Mouse (Mus musculus) heart, embryonic 10.5 days (tissue): Measurements from ENCODE around the gene Gfpt2. TPM values are rescaled to one million over a fixed set of nuclear protein-coding genes. Genes with fewer than 3 reads are reported as not detected.

Experiments used
- DNase-seq: peaks from one replicate; pipeline ENCODE4 v3.0.0-alpha.2; 2017; ENCODE audit warnings: low spot score
- H3K27ac ChIP-seq: fragments of 300-500 bp; sonication (generic); 2 replicates; pipeline ENCODE4 v1.5.1; 2016; ENCODE audit warnings: mild to moderate bottlenecking
- H3K27me3 ChIP-seq: fragments of 300-500 bp; sonication (generic); 2 replicates; pipeline ENCODE4 v1.6.1; 2016; ENCODE audit warnings: mild to moderate bottlenecking; ENCODE audit not compliant: poor library complexity, insufficient read depth, severe bottlenecking
- H3K36me3 ChIP-seq: fragments of 300-500 bp; sonication (generic); 2 replicates; pipeline ENCODE4 v1.6.1; 2016; ENCODE audit warnings: mild to moderate bottlenecking, moderate library complexity
- H3K4me1 ChIP-seq: fragments of 300-500 bp; sonication (generic); 2 replicates; pipeline ENCODE4 v1.6.1; 2016; ENCODE audit warnings: mild to moderate bottlenecking
- H3K4me3 ChIP-seq: fragments of 300-500 bp; sonication (generic); 2 replicates; pipeline ENCODE4 v1.5.1; 2016; ENCODE audit warnings: mild to moderate bottlenecking, moderate library complexity
- H3K9me3 ChIP-seq: fragments of 300-500 bp; sonication (generic); 2 replicates; pipeline ENCODE4 v1.6.1; 2016; ENCODE audit warnings: mild to moderate bottlenecking, moderate library complexity
- WGBS: fragments of 180-500 bp; shearing (Covaris S2); methylation state at CpG from one replicate; pipeline ENCODE4 v1.1.7; 2016; 5-methylcytosine and 5-hydroxymethylcytosine counted together
- polyA plus RNA-seq: library from polyadenylated mRNA; unstranded; fragments of >200 nt; fragmentation: Nextera tagmentation; extraction: Ambion mirVana; gene quantifications from 2 replicates; pipeline ENCODE4 v1.2.1, GENCODE M21; 2016

Gene Gfpt2
- polyA plus RNA-seq = 21.3 and 24.5 TPM in 2 replicates

DNA sequence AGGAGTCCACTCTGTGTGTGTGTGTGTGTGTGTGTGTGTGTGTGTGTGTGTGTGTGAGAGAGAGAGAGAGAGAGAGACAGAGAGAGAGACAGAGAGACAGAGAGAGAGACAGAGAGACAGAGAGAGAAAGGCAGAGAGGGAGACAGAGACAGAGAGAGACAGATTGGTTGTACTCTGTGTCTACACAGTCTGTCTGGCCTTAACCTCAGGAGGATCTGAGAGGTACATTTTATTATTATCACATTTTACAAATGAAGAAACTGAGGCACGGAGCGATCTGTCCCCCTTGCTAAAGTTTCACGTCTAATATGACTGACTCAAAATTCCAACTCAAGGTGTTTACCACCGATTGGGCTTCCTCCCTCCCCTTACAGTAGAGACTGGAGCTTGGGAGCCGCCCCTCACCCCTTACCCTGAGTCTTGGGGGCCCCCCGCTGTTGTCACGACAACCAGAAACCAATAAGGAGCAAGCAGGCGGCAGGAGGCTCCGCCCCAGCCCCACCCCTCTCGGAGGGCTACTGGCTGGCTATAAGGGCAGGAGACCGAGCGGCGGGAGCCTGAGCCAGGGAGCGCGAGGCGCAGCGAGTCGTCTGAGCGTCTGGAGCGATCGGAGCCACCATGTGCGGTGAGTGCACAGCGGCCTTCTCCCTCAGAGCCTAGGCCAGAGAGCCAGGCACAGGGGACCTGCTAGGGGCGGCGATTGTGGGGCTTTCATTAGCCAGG, at the start of gene Gfpt2:
Gene Gfpt2, plus strand, starts transcription at position 560 of the 723 bp plus-strand sequence.
- WGBS = under 1% methylated on average over 25 of the region's 25 CpGs
- Histone ChIP-seq H3K27ac (peak within 1 kb of the TSS; percentile 87), H3K9me3 (no peaks in the 10 kb centered on the region), H3K36me3 (no peaks in the 10 kb centered on the region; the same call in 1 of the 2 replicates), H3K27me3 (peaks cover 5% of the 10 kb centered on the region; the same call in 1 of the 2 replicates), H3K4me1 (peaks cover 31% of the 10 kb centered on the region), H3K4me3 (peak within 1 kb of the TSS; percentile 78)
- DNase-seq = peak; percentile 97

- Histone ChIP-seq H3K36me3 (no peaks in the 10 kb centered on the region), H3K4me3 (no peak overlapping the region), H3K4me1 (no peaks in the 10 kb centered on the region), H3K9me3 (0 out of 2 replicates have a peak, but pooled peaks cover 5% of the 10 kb centered on the region), H3K27me3 (peaks cover 5% of the 10 kb centered on the region; the same call in 1 of the 2 replicates), H3K27ac (no peak overlapping the region)
- no peak for DNase-seq
Observed at GRCm38 (mm10) chr11:49744981-49745380, 49.0 kb upstream of the Gfpt2 start.

- 76% methylated on average over 3 of the region's 3 CpGs for WGBS
- H3K36me3 ChIP-seq = no peaks in the 10 kb centered on the region
- peaks cover 5% of the 10 kb centered on the region; the same call in 1 of the 2 replicates for H3K27me3 ChIP-seq
- H3K4me3 ChIP-seq = no peak overlapping the region
- no peak for DNase-seq
- H3K27ac ChIP-seq = no peak overlapping the region
- 0 out of 2 replicates have a peak, but pooled peaks cover 5% of the 10 kb centered on the region for H3K9me3 ChIP-seq
- H3K4me1 ChIP-seq = no peaks in the 10 kb centered on the region
Observed at GRCm38 (mm10) chr11:49745839-49746238, 48.1 kb upstream of the Gfpt2 start.

- Histone ChIP-seq H3K27me3 (peaks cover 5% of the 10 kb centered on the region; the same call in 1 of the 2 replicates), H3K4me1 (no peaks in the 10 kb centered on the region), H3K27ac (no peak overlapping the region), H3K36me3 (no peaks in the 10 kb centered on the region), H3K4me3 (no peak overlapping the region), H3K9me3 (0 out of 2 replicates have a peak, but pooled peaks cover 5% of the 10 kb centered on the region)
- no peak for DNase-seq
- WGBS = 83% methylated on average over 1 of the region's 1 CpGs
Observed at GRCm38 (mm10) chr11:49746756-49747155, 47.2 kb upstream of the Gfpt2 start.

- H3K36me3 ChIP-seq = no peaks in the 10 kb centered on the region
- DNase-seq = no peak
- no peaks in the 10 kb centered on the region for H3K9me3 ChIP-seq
- H3K27ac ChIP-seq = peak overlapping the region; percentile 70
- H3K27me3 ChIP-seq = no peaks in the 10 kb centered on the region
- no peak overlapping the region for H3K4me3 ChIP-seq
- WGBS = 43% methylated on average over 12 of the region's 12 CpGs
- H3K4me1 ChIP-seq = peaks cover 34% of the 10 kb centered on the region
Observed at GRCm38 (mm10) chr11:49754958-49755665, 38.9 kb upstream of the Gfpt2 start.

DNA sequence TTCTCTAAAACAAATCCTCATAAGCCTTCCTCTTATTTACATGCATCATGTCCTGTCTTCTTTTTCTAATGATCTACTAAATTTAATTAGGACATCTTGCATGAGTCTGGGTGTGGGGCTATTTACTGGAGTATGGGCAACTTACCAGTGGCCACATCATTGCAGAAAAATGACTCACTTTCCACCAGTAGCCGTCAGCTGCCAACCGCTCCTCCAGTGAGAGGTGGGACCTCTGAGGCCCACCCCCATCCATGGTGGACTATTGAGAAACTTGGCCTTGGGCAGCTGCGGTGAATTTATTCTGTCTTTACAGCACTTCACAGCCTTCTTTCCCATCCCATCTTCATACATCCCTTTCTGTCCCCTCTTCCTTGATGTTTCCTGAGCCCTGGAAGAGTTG, 35.9 kb upstream of the Gfpt2 start:
- Histone ChIP-seq H3K9me3 (no peaks in the 10 kb centered on the region), H3K27me3 (no peaks in the 10 kb centered on the region; the same call in 1 of the 2 replicates), H3K36me3 (no peaks in the 10 kb centered on the region), H3K4me1 (peaks cover 31% of the 10 kb centered on the region), H3K27ac (no peak overlapping the region), H3K4me3 (no peak overlapping the region)
- WGBS = 85% methylated on average over 3 of the region's 3 CpGs
- no peak for DNase-seq

DNA sequence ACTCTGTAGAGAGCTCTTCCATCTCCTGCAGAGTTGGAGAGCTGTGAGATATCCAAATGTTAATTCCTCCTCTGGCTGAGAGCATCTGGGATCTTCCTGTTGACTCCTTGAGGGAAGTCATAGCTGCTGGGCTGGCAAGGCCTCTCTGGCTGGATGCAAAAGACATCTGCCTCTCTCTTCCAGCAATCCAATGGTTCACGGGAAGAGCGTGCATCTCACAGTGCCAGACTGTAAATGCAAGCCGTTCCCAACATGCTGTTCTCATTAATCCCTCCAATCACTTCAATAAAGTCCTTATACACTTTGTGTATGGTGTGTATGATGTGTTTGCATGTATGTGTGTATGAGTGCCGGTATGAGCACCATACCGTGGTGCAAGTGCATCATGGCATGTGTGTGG, 32.8 kb upstream of the Gfpt2 start:
- no peaks in the 10 kb centered on the region; the same call in 1 of the 2 replicates for H3K27me3 ChIP-seq
- no peak for DNase-seq
- 89% methylated on average over 5 of the region's 5 CpGs for WGBS
- H3K36me3 ChIP-seq = no peaks in the 10 kb centered on the region
- H3K4me1 ChIP-seq = peaks cover 20% of the 10 kb centered on the region
- H3K27ac ChIP-seq = no peak overlapping the region
- no peaks in the 10 kb centered on the region for H3K9me3 ChIP-seq
- H3K4me3 ChIP-seq = no peak overlapping the region

DNA sequence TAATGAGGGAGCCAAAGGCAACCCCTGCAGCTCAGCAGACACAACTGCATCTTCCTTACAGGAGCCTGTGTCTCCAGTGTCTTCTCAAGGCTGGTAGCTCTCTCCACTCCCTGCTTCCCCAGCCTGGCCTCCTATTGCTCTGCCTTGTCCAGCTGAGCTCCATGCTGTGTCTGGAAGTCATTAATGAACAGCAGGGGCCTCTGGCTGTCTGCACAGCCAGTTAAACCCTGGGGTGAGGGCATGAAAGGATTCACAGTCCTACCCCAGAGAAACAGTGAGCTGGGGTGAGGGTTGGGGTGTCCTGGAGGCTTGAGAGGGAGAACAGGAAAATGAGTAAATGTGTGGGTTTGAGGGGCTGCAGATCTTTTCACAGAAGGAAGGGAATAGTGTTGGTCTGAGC, 30.4 kb upstream of the Gfpt2 start:
- no peaks in the 10 kb centered on the region for H3K9me3 ChIP-seq
- H3K4me3 ChIP-seq = no peak overlapping the region
- H3K27me3 ChIP-seq = no peaks in the 10 kb centered on the region; the same call in 1 of the 2 replicates
- H3K4me1 ChIP-seq = peaks cover 25% of the 10 kb centered on the region
- H3K36me3 ChIP-seq = no peaks in the 10 kb centered on the region
- no peak for DNase-seq
- peak overlapping the region; percentile 74 for H3K27ac ChIP-seq

DNA sequence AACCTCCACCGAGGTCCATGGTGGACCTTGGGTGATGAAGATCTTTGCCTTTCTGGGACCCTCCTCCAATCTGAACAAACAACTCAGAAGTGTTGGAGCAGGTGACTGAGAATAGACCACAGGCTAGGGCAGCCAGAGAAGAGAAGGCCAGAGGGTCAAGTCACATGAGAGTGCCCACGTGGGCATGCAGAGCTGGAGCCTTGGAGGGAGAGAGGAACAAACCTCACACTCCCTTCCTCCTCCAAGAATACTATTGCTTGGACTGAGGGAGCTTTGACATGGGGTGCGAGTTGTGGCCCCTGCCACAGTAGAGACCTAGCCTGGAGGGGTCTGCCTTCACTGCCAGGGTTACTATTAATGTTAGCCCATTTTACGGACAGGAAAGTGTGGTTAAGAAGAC, 30.0 kb upstream of the Gfpt2 start:
- Histone ChIP-seq H3K4me3 (no peak overlapping the region), H3K36me3 (no peaks in the 10 kb centered on the region), H3K9me3 (no peaks in the 10 kb centered on the region), H3K27me3 (no peaks in the 10 kb centered on the region; the same call in 1 of the 2 replicates), H3K4me1 (peaks cover 25% of the 10 kb centered on the region), H3K27ac (peak overlapping the region; percentile 87)
- no peak for DNase-seq
- 52% methylated on average over 4 of the region's 4 CpGs for WGBS

GRCm38 (mm10) chr11:49764639-49765299, 29.2 kb upstream of the Gfpt2 start:
- H3K27me3 ChIP-seq = no peaks in the 10 kb centered on the region; the same call in 1 of the 2 replicates
- H3K27ac ChIP-seq = peak overlapping the region; percentile 87
- 26% methylated on average over 7 of the region's 8 CpGs for WGBS
- H3K4me1 ChIP-seq = peaks cover 25% of the 10 kb centered on the region
- peak; percentile 84 for DNase-seq
- H3K36me3 ChIP-seq = no peaks in the 10 kb centered on the region
- peak overlapping the region; percentile 22; the same call in 1 of the 2 replicates for H3K4me3 ChIP-seq
- no peaks in the 10 kb centered on the region for H3K9me3 ChIP-seq

GRCm38 (mm10) chr11:49765377-49766136, 28.4 kb upstream of the Gfpt2 start:
- WGBS = 59% methylated on average over 3 of the region's 3 CpGs
- Histone ChIP-seq H3K4me3 (no peak overlapping the region), H3K9me3 (no peaks in the 10 kb centered on the region), H3K27ac (peak overlapping the region; percentile 50; the same call in 1 of the 2 replicates), H3K36me3 (no peaks in the 10 kb centered on the region), H3K4me1 (peaks cover 25% of the 10 kb centered on the region), H3K27me3 (no peaks in the 10 kb centered on the region; the same call in 1 of the 2 replicates)
- no peak for DNase-seq

DNA sequence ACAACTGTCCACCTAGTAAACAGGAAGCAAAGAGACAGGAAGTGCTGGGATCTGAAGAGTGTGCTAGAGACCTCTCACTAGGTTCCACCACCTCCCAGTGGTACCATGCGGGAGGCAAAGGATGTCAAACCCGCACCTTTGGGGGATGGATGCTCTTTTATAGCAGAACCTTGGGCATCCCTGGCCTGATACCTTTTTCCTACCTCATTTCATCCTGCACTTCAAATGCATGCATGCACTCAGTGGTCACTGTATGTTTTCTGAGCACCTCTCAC, 27.9 kb upstream of the Gfpt2 start:
- H3K4me1 ChIP-seq = peaks cover 25% of the 10 kb centered on the region
- H3K27me3 ChIP-seq = no peaks in the 10 kb centered on the region; the same call in 1 of the 2 replicates
- H3K36me3 ChIP-seq = no peaks in the 10 kb centered on the region
- DNase-seq = no peak
- no peak overlapping the region for H3K4me3 ChIP-seq
- H3K27ac ChIP-seq = peak overlapping the region; percentile 25; the same call in 1 of the 2 replicates
- no peaks in the 10 kb centered on the region for H3K9me3 ChIP-seq
- WGBS = 74% methylated on average over 2 of the region's 2 CpGs
